Mouse (Mus musculus) brain, embryonic 18.5 days (tissue): ENCODE results near the gene Rab11fip2.

Experiments used
- DNase-seq: peaks from one replicate; pipeline ENCODE4 v3.0.0-alpha.2; 2012; ENCODE audit warnings: low read depth, low spot score

Gene Rab11fip2

GRCm38 (mm10) chr19:59943322-59943871, at the start of gene Rab11fip2:
Gene Rab11fip2, minus strand, starts transcription at chr19:59943654.
- DNase-seq = peak; percentile 67

DNA sequence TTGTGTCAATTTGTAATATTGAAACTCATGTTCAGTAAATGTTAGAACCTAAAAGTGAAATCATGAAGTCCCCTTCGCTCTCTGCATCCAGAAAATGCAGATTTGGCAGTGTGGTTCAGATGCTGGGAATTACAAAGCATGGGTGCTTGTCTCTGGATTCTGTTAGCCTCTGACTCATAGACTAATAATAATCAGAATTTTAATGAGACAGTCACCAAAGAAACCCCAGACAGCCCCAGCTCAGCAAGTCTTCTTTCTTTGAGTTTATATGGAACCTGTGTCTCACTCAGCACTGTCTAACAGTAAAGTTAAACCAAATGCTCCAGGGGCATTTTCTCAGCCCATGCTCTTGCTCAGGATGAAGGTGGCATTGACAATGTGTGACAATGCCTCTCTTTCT, 38.1 kb upstream of the Rab11fip2 start:
- DNase-seq = no peak

DNA sequence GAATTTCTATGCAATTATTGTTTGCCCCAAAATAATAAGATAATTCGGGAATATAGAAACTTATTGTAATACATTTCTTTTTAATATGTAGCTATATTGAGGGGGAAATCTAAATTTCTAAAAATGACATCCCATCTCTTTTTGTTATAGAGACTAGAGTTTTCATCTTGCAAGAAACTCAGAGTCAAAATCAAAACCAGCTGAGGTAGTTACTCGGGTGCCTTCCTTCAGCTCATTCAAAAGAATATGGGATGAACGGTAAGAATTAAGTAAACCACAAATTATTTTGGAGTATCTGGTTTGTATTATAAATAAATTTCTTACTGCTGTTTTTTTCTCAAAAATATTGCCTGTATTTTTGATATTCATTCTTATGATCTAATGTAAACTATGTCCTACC, 11.5 kb upstream of the Rab11fip2 start:
- DNase-seq = no peak

DNA sequence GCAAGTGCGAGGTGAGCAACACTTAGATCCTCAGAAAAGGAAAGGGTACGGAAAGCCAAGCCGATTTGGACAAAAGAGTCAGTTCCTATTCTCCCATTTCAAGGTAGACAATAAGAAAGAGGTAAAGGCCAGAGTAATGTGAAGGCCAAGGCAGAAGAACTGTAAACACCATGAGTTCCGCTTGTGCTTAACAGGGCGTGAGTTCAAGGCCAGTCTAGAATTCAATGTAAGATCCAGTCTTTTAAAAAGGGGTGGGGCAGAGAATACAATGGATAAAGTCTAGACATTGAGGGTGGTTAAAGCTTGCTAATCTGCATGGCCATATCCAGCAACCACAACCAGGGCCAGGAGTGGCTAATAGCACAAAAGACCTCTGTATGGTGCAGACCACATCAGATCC, 6.3 kb upstream of the Rab11fip2 start:
- no peak for DNase-seq

DNA sequence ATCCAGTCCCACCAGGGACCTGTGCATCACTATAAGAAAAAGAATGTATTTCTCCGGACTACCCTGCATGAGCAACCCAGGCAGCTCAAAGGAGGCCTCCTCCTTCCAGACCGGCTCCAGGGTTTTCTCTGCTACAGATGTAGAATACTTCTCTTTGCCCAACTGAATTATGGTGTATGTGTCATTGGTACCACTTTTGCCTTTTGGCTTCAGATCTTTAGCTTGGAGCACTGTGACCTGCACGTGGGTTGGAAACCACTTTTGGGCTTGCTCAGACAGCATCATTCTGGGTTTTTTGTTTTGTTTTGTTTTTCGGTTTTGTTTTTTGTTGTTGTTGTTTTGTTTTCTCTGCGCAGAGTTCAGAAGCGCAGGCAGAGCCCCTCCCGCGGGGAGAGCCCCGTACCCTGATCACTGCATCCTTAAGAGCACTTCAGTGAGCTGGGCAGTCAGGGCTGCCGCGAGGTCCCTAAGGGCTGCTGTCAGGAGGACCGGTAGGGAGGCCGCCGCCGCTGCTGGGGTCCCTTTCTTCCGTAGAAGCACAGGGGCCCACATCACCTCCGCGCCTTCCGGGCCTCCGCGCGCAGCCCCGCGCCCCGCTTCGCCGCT, 635 bp downstream of the Rab11fip2 start:
- DNase-seq = no peak

- DNase-seq = no peak
Observed at GRCm38 (mm10) chr19:59939711-59940110, 3.7 kb downstream of the Rab11fip2 start.

DNA sequence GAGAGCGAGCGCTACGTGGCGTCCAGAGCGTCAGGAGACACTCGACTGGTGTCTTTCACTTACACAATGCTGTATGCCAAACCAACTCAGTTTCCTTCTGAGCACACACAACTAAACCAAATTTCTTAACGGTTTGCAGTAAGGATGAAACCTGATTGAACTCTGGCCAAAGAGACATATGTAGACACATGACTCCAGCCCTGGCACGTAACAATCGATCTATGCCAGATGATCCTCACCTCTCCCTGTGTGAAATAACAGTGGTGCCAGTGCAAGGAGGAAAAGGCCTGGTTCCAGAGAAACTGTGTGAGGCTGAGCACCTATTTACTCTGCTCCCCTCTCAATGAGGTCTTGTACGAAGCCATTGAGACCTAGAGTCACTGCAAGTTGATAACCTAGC, 11.4 kb downstream of the Rab11fip2 start:
- DNase-seq = no peak

DNA sequence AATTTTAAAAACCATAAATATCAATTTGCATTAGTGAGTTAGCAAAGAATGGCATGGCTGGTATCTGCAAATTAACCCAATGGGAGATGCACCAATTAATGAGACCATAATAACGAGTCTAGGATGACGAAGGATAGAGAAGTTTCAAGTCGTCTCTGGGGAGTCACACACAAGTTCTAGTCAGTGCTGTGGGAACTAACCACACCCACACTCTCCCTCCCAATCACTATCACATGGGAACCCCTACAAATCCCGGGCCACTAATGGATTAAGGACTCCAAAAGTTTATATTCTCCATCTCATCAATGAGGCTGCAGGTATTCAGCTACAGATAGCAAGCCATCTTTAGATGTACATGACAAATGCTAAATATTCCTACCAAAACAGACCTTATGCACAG, 14.8 kb downstream of the Rab11fip2 start:
- DNase-seq = no peak

GRCm38 (mm10) chr19:59926125-59926524, 17.3 kb downstream of the Rab11fip2 start:
- DNase-seq = no peak

DNA sequence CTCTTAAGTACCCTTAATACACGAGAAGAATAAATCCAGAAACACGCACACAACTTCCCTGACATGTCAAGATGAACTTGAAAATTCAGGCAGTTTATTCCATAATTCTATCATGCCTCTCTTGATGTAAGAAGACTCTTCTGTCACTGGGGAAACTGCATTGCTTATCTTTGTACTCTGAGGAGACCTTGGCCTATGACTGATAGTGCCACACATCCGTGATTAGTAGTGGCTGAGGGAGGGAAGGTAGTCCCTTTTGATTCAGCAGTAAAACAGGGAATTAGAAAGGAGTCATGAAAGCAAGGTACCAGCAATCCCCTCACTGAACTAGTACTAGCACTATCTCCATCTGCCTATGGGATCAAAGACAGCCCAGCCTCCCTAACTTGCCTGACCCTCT, 22.6 kb downstream of the Rab11fip2 start:
- no peak for DNase-seq

DNA sequence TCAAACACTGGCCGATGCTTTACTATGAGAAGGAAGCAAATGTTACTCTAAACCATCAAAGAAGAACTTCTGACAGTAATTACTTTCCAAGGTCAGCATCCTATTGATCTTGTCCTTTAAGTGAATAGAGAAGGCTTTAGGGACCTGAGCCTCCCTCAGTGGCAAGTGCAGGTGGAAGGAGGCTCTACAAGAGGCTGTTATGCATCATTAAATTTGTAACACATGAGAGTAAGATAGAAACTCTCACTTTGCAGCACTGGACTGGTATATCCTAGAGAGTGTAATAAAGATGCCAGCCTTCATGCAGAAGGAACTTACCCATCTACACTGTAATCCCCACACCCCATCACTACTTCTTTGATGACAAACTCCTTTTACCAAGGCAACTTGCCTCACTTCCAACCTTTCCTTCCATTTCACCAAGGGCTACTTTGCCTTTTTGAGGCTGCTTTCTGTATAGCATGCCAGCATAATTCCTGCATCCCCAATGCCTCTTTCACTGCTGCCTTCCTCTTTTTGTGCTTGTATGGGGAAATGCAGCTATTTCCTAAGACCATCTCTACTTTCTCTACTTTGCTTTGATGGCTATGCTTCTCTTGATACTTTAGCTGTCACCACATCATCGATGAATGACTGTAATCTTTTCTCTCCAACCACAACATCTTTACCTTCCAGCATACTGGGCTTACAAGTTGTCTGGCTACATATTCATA, 25.4 kb downstream of the Rab11fip2 start:
- no peak for DNase-seq

GRCm38 (mm10) chr19:59911554-59911953, 31.9 kb downstream of the Rab11fip2 start:
- DNase-seq = no peak

DNA sequence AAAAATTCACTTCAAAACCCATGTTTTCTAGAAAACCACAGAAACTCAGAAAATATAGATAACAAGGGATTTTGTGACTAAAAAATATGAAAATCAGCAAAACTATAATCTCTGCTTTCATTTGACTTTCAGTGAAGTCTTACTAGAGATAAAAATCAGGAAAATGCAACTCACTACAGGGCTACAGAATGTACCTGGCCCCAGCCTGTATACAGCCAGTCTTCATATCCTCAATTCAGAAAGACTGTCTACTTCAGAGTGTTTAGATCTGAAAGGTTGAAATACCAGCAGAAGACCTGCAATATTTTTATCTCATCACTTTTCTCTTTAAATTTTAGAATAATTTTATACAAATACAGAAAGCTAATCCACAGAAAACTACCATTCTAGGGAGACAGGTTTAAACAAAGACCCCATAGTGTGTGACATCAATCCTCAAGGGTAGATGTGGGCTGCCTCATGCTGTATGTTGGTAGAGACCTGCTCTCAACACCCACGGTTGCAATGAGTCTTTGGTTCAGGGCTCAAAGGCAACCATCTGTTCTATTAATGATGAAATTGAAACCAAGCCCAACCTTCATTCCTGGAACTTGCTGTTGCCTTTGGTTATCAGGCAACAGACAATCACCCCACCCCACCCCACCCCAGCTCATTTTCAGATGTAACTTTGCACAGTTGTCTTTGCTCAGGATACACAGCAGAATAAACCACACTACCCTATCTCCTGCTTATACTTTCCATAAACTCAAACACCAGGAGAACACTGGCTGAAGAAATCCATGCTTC, 38.0 kb downstream of the Rab11fip2 start:
- no peak for DNase-seq

GRCm38 (mm10) chr19:59899965-59900364, 43.5 kb downstream of the Rab11fip2 start:
- DNase-seq = no peak

DNA sequence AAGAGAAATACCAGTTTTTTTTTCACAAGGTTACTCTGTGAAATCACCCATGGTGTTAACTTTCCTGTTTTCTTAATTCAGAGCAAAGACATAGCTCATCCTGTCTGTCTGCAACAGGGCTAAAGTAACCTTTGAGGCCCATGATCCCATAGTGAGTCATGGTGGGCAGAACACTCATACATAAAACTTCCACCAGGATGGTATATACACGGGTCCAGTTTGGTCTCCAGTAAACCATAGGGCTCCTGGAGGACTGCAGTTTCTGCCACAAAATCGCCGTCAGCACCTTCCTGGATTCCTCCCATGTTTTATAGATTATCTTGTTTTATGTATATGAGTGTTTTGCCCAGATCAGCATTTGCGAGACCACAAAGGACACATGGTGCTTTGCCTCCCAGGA, 45.2 kb downstream of the Rab11fip2 start:
- no peak for DNase-seq

DNA sequence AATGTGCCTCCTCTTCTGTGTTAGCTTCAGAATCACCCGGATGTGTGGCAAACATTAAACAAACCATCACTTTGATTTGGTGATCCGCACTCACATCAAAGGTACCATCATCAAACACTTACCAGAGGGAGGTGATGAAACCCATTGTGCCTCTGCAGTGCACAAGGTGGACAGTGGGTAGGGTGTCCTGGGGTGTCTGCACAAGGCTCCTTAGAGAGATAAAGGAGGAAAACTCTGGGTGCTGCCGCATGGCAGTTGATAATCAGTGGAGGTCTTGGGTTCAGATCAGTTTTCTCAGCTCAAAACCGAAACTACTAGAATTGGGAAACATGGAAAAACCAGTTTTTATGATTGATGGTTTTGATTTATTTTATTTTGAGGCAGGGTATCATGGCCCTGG, 54.1 kb downstream of the Rab11fip2 start:
- no peak for DNase-seq

- DNase-seq = no peak
Observed at GRCm38 (mm10) chr19:59888846-59889245, 54.6 kb downstream of the Rab11fip2 start.

DNA sequence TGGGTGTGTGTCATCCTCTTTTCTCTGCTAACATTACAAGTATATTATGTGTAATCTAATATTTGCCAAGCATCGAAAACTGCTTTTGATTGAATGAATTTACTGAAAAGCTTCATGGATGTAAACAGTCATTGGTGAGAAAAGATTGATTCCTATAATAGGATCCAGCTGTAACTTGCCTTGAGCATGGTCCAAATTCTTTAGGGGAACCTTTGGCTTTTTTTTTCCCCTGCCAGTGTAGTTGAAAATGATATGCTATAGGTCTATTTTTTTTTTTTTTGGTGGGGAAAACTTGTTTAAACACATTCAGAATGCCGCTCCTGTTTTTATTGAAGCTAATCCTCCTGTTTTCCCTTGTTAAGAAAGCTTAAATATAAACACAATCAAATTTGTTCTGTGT, 55.6 kb downstream of the Rab11fip2 start:
- DNase-seq = no peak

DNA sequence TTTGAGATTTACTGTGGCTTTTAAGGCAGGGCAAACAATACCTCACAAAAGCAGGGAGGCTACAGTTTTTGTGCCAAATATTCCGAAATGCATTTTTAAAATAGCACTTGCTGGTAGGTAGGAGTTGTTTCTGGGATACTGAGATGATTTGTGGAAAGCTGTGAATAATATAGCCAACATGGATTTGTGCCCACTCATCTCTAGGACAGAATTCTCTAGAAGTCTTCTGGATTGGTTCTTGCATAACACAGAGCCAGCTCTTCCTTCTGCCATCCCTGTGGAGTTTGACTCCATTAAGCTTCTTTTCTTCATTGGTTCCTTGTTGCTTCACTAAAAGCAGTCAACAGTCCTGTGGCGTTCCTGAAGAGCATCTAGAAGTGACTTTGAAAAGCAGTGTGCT, 58.2 kb downstream of the Rab11fip2 start:
- no peak for DNase-seq

DNA sequence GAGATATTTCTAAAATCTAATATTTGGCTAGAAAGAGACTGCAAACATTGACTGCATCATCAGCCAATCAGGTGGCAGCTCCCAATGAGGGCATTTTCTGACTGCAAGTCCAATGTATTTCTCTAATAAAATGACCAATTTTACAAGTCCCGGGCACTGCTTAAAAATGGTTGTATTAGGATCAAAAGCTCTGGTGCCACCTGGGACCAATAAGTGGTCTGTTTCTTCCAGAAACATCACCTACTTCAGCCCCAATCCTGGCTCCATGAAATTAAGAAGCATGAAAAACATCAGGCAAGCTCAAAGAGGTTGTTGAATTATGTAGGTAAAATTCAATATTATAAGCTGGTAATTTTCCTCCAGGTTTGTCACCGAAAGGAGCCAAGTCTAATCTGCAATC, 66.2 kb downstream of the Rab11fip2 start:
- no peak for DNase-seq

DNA sequence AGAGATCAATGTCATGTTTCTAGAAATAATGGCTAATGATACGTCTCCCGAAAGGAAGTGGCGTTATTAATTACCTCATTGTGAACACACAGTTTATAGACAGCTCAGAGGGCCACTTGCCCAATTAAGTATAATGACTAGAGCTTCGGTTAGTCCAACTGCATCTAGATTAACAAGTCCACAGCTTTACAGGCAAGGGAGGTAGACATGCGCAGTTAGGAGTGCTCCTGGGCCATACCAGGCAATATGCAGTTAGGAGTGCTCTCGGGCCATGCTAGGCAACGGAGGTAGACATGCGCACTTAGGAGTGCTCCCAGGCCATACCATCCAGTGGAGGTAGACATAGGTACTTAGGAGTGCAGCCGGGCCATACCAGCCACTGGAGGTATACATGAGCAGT, 76.8 kb downstream of the Rab11fip2 start:
- DNase-seq = no peak

DNA sequence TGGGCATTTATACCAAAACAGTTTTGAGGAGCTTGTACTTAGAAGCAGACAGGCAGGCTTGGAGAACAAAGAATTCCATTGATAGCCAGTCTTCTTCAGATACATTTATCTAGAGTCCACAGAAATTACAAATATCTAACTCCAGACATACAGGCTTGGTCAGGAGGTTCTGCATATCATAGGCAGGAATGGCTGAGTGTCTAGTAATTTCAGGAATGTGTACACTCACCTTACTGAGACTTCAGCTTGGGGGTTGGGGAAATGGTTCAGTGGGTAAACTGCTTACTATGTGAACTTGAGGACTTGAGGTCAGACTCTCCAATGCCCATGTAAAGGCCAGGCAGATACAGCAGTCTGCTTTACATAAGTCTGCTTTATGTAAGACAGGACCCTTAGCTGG, 81.0 kb downstream of the Rab11fip2 start:
- no peak for DNase-seq

- DNase-seq = no peak
Observed at GRCm38 (mm10) chr19:59860799-59861198, 82.7 kb downstream of the Rab11fip2 start.
